Mouse (Mus musculus): Measurements from ENCODE around the gene Cggbp1.

GRCm38 (mm10) chr16:64876631-64877265 lies 25.0 kb downstream of the Cggbp1 start:
- no peak for TF ChIP-seq CTCF (IDR thresholded peaks at IDR 0.05; ENCODE audit: low read depth, low read length)
- no peak for TF ChIP-seq POLR2A (IDR thresholded peaks at IDR 0.05; ENCODE audit: extremely low read depth, insufficient read depth, low read length)

Measured in liver, adult 2 months (tissue).